Mouse (Mus musculus): ENCODE results near the gene Lman2l. TPM values are rescaled to one million over a fixed set of nuclear protein-coding genes. Genes with fewer than 3 reads are reported as not detected.
A peak's percentile ranks its signal among the peaks of the same experiment; 100 is the strongest.

Lman2l gene
- polyA plus RNA-seq, 1 experiment, result 52.8 TPM

- TF ChIP-seq POLR2A (IDR thresholded peaks at IDR 0.05; ENCODE audit: borderline replicate concordance, extremely low read depth, insufficient read depth, insufficient read length, poor library complexity, severe bottlenecking) (no peak), CTCF (IDR thresholded peaks at IDR 0.05; ENCODE audit: borderline replicate concordance, extremely low read depth, insufficient read depth, insufficient read length) (no peak)
- no peak for DNase-seq (ENCODE audit: low read depth)
Observed at GRCm38 (mm10) chr1:36429511-36429910, 15.6 kb downstream of the Lman2l start.

GRCm38 (mm10) chr1:36404531-36404930 is 40.5 kb downstream of the Lman2l start:
- no peak for TF ChIP-seq CTCF (IDR thresholded peaks at IDR 0.05; ENCODE audit: borderline replicate concordance, extremely low read depth, insufficient read depth, insufficient read length)
- TF ChIP-seq POLR2A (IDR thresholded peaks at IDR 0.05; ENCODE audit: borderline replicate concordance, extremely low read depth, insufficient read depth, insufficient read length, poor library complexity, severe bottlenecking), result no peak
- DNase-seq (ENCODE audit: low read depth), result no peak

- DNase-seq (ENCODE audit: low read depth), result peak; percentile 92
- TF ChIP-seq CTCF (IDR thresholded peaks at IDR 0.05; ENCODE audit: borderline replicate concordance, extremely low read depth, insufficient read depth, insufficient read length) (no peak), POLR2A (IDR thresholded peaks at IDR 0.05; ENCODE audit: borderline replicate concordance, extremely low read depth, insufficient read depth, insufficient read length, poor library complexity, severe bottlenecking) (no peak)
Observed at GRCm38 (mm10) chr1:36401509-36401908, 43.6 kb downstream of the Lman2l start.

- TF ChIP-seq CTCF (IDR thresholded peaks at IDR 0.05; ENCODE audit: borderline replicate concordance, extremely low read depth, insufficient read depth, insufficient read length) (no peak), POLR2A (IDR thresholded peaks at IDR 0.05; ENCODE audit: borderline replicate concordance, extremely low read depth, insufficient read depth, insufficient read length, poor library complexity, severe bottlenecking) (no peak)
- peak; percentile 24 for DNase-seq (ENCODE audit: low read depth)
Observed at GRCm38 (mm10) chr1:36397041-36397440, 48.0 kb downstream of the Lman2l start.

- DNase-seq (ENCODE audit: low read depth), result peak; percentile 32
Observed at GRCm38 (mm10) chr1:36379582-36379981, 65.5 kb downstream of the Lman2l start.

GRCm38 (mm10) chr1:36378880-36379279 is 66.2 kb downstream of the Lman2l start:
- DNase-seq (ENCODE audit: low read depth), result no peak
- TF ChIP-seq CTCF (IDR thresholded peaks at IDR 0.05; ENCODE audit: borderline replicate concordance, extremely low read depth, insufficient read depth, insufficient read length) (no peak), POLR2A (IDR thresholded peaks at IDR 0.05; ENCODE audit: borderline replicate concordance, extremely low read depth, insufficient read depth, insufficient read length, poor library complexity, severe bottlenecking) (no peak)

More at GRCm38 (mm10) chr1:36379582-36379981, 65.5 kb downstream of the Lman2l start:
- no peak for TF ChIP-seq CTCF (IDR thresholded peaks at IDR 0.05; ENCODE audit: borderline replicate concordance, extremely low read depth, insufficient read depth, insufficient read length)
- TF ChIP-seq POLR2A (IDR thresholded peaks at IDR 0.05; ENCODE audit: borderline replicate concordance, extremely low read depth, insufficient read depth, insufficient read length, poor library complexity, severe bottlenecking), result no peak

GRCm38 (mm10) chr1:36371934-36372845 is 72.9 kb downstream of the Lman2l start, which contains the start of gene Fer1l5:
Gene Fer1l5, plus strand, starts transcription at chr1:36372291.
- no peak for TF ChIP-seq POLR2A (IDR thresholded peaks at IDR 0.05; ENCODE audit: borderline replicate concordance, extremely low read depth, insufficient read depth, insufficient read length, poor library complexity, severe bottlenecking)
- no peak for TF ChIP-seq CTCF (IDR thresholded peaks at IDR 0.05; ENCODE audit: borderline replicate concordance, extremely low read depth, insufficient read depth, insufficient read length)
- DNase-seq (ENCODE audit: low read depth), result no peak

- DNase-seq (ENCODE audit: low read depth), result no peak
- no peak for TF ChIP-seq CTCF (IDR thresholded peaks at IDR 0.05; ENCODE audit: borderline replicate concordance, extremely low read depth, insufficient read depth, insufficient read length)
- no peak for TF ChIP-seq POLR2A (IDR thresholded peaks at IDR 0.05; ENCODE audit: borderline replicate concordance, extremely low read depth, insufficient read depth, insufficient read length, poor library complexity, severe bottlenecking)
Observed at GRCm38 (mm10) chr1:36370918-36371317, 74.2 kb downstream of the Lman2l start.

Other genes with a start within 250 kb of the Lman2l start
- 23.2 and 30.6 TPM in 2 replicates for gene Uggt1, start 200.6 kb downstream of the Lman2l start, polyA plus RNA-seq (2012; rRNA removed)
- 0.87 and 1.3 TPM in 2 replicates for gene Neurl3, start 170.6 kb downstream of the Lman2l start, polyA plus RNA-seq (2012; rRNA removed)
- gene Arid5a, start 137.5 kb downstream of the Lman2l start, polyA plus RNA-seq (2012; rRNA removed), result 1.8 and 2.8 TPM in 2 replicates
- gene Kansl3, start 76.1 kb downstream of the Lman2l start, polyA plus RNA-seq (2012; rRNA removed), result 65.6 and 73.9 TPM in 2 replicates
- 0.03 and 0.07 TPM in 2 replicates for gene Fer1l5, start 73.0 kb downstream of the Lman2l start, polyA plus RNA-seq (2012; rRNA removed)
- 4.5 and 5.4 TPM in 2 replicates for gene Cnnm4, start 26.3 kb upstream of the Lman2l start, polyA plus RNA-seq (2012; rRNA removed)
- 33.6 TPM in 2 replicates for gene Cnnm3, start 66.6 kb upstream of the Lman2l start, polyA plus RNA-seq (2012; rRNA removed)
- gene Ankrd23, start 91.6 kb upstream of the Lman2l start, polyA plus RNA-seq (2012; rRNA removed), result 18.1 and 19.8 TPM in 2 replicates
- 0.07 and 0.08 TPM in 2 replicates for gene Gm42417, start 94.2 kb upstream of the Lman2l start, polyA plus RNA-seq (2012; rRNA removed)
- gene Ankrd39, start 102.2 kb upstream of the Lman2l start, polyA plus RNA-seq (2012; rRNA removed), result 20.7 and 24.1 TPM in 2 replicates
- gene Sema4c, start 113.1 kb upstream of the Lman2l start, polyA plus RNA-seq (2012; rRNA removed), result 64.2 and 66.1 TPM in 2 replicates
- gene Fam178b, start 237.9 kb upstream of the Lman2l start, polyA plus RNA-seq (2012; rRNA removed), result 0.22 and 0.32 TPM in 2 replicates
- gene Cox5b, start 246.2 kb upstream of the Lman2l start, polyA plus RNA-seq (2012; rRNA removed), result 318 and 374 TPM in 2 replicates